Mouse (Mus musculus): ENCODE measurements around the gene Crygs.

Gene Crygs

GRCm38 (mm10) chr16:22811477-22811876 is at the start of gene Crygs:
Gene Crygs (minus strand): TSS chr16:22811577.
- no peak for DNase-seq (ENCODE audit: low spot score in 2 of 2)

GRCm38 (mm10) chr16:22857431-22858113 is 46.2 kb upstream of the Crygs start, which contains the start of the genes Tbccd1 and Dnajb11:
Gene Tbccd1 (minus strand): TSS chr16:22857669.
Gene Dnajb11 (plus strand): TSS chr16:22857845.
- peak; percentile 94 to 96 for DNase-seq (ENCODE audit: low spot score in 2 of 2)

- no peak for DNase-seq (ENCODE audit: low spot score in 2 of 2)
Measured at GRCm38 (mm10) chr16:22856773-22857172, 45.4 kb upstream of the Crygs start.

- no peak for DNase-seq (ENCODE audit: low spot score in 2 of 2)
Measured at GRCm38 (mm10) chr16:22852709-22853108, 41.3 kb upstream of the Crygs start.

GRCm38 (mm10) chr16:22848331-22848730 is 37.0 kb upstream of the Crygs start:
- no peak for DNase-seq (ENCODE audit: low spot score in 2 of 2)

- DNase-seq (ENCODE audit: low spot score in 2 of 2), result no peak
Measured at GRCm38 (mm10) chr16:22847686-22848085, 36.3 kb upstream of the Crygs start.

- no peak for DNase-seq (ENCODE audit: low spot score in 2 of 2)
Measured at GRCm38 (mm10) chr16:22845481-22845880, 34.1 kb upstream of the Crygs start.

GRCm38 (mm10) chr16:22844834-22845233 is 33.5 kb upstream of the Crygs start:
- DNase-seq (ENCODE audit: low spot score in 2 of 2), result no peak

- peak; percentile 13 to 19 for DNase-seq (ENCODE audit: low spot score in 2 of 2)
Measured at GRCm38 (mm10) chr16:22844061-22844801, 32.9 kb upstream of the Crygs start.

- no peak for DNase-seq (ENCODE audit: low spot score in 2 of 2)
Measured at GRCm38 (mm10) chr16:22842871-22843270, 31.5 kb upstream of the Crygs start.

- DNase-seq (ENCODE audit: low spot score in 2 of 2), result no peak
Measured at GRCm38 (mm10) chr16:22839146-22839857, 27.9 kb upstream of the Crygs start.

- no peak for DNase-seq (ENCODE audit: low spot score in 2 of 2)
Measured at GRCm38 (mm10) chr16:22832932-22833525, 21.7 kb upstream of the Crygs start.

GRCm38 (mm10) chr16:22820731-22821130 is 9.4 kb upstream of the Crygs start:
- DNase-seq (ENCODE audit: low spot score in 2 of 2), result no peak

- peak in 1 of 2 experiments; percentile 40 for DNase-seq (ENCODE audit: low spot score in 2 of 2)
Measured at GRCm38 (mm10) chr16:22807468-22808070, 3.8 kb downstream of the Crygs start.

GRCm38 (mm10) chr16:22802786-22803185 is 8.6 kb downstream of the Crygs start:
- no peak for DNase-seq (ENCODE audit: low spot score in 2 of 2)

GRCm38 (mm10) chr16:22800849-22801109 is 10.6 kb downstream of the Crygs start:
- DNase-seq (ENCODE audit: low spot score in 2 of 2), result no peak

- DNase-seq (ENCODE audit: low spot score in 2 of 2), result no peak
Measured at GRCm38 (mm10) chr16:22800026-22800848, 11.1 kb downstream of the Crygs start.

- DNase-seq (ENCODE audit: low spot score in 2 of 2), result no peak
Measured at GRCm38 (mm10) chr16:22798520-22798919, 12.9 kb downstream of the Crygs start.

GRCm38 (mm10) chr16:22797521-22797920 is 13.9 kb downstream of the Crygs start:
- DNase-seq (ENCODE audit: low spot score in 2 of 2), result no peak

- DNase-seq (ENCODE audit: low spot score in 2 of 2), result no peak
Measured at GRCm38 (mm10) chr16:22795497-22795896, 15.9 kb downstream of the Crygs start.

GRCm38 (mm10) chr16:22791235-22791634 is 20.1 kb downstream of the Crygs start:
- DNase-seq (ENCODE audit: low spot score in 2 of 2), result no peak

Data from spleen, postnatal 14 days (tissue).